Mouse (Mus musculus): ENCODE results near the gene Hbs1l.

GRCm38 (mm10) chr10:21410711-21411110, 114.9 kb downstream of the Hbs1l start:
- TF ChIP-seq CTCF (IDR thresholded peaks at IDR 0.05; ENCODE audit: low read depth, low read length) (no peak), POLR2A (IDR thresholded peaks at IDR 0.05; ENCODE audit: extremely low read depth, insufficient read depth, low read length) (no peak)

Data from liver, adult 2 months (tissue).